Mouse (Mus musculus) MEL (cell line): ENCODE results near the gene Fam107b.

Source experiments
- CHD1 ChIP-seq: IDR thresholded peaks from 2 replicates; pipeline ENCODE4 v1.6.1; 2012; ENCODE audit warnings: low read depth, mild to moderate bottlenecking, inconsistent platforms, low read length, improper control_type of control experiment
- CTCF ChIP-seq, 3 experiments: IDR thresholded peaks in 2 of 3; conservative IDR thresholded peaks in 1 of 3; 2 replicates each; pipeline ENCODE4 v1.5.1; 2011 to 2012; ENCODE audit warnings: low read length in 3 of 3, low read depth in 2 of 3, mild to moderate bottlenecking in 2 of 3, improper control_type of control experiment in 1 of 3, inconsistent platforms in 1 of 3, mixed read lengths in 1 of 3, moderate library complexity in 1 of 3; ENCODE audit not compliant: control insufficient read depth in 1 of 3, insufficient read depth in 1 of 3, poor library complexity in 1 of 3, severe bottlenecking in 1 of 3
- E2F4 ChIP-seq: IDR thresholded peaks from 2 replicates; pipeline ENCODE4 v1.6.1; 2011; ENCODE audit warnings: low read depth, low read length, improper control_type of control experiment, borderline replicate concordance
- HCFC1 ChIP-seq: IDR thresholded peaks from 2 replicates; pipeline ENCODE4 v1.6.1; 2012; ENCODE audit warnings: low read depth, mild to moderate bottlenecking, inconsistent platforms, low read length, improper control_type of control experiment, moderate library complexity
- POLR2A ChIP-seq, 2 experiments: IDR thresholded peaks; 2 replicates each; pipeline ENCODE4 v1.6.1; 2011 to 2012; ENCODE audit warnings: low read length in 2 of 2, mild to moderate bottlenecking in 2 of 2, control low read depth in 1 of 2, improper control_type of control experiment in 1 of 2, low read depth in 1 of 2, moderate library complexity in 1 of 2; ENCODE audit not compliant: control insufficient read depth in 1 of 2, insufficient read depth in 1 of 2, poor library complexity in 1 of 2
- USF2 ChIP-seq, 2 experiments: IDR thresholded peaks; 2 replicates each; pipeline ENCODE4 v1.6.1; 2011 to 2012; ENCODE audit warnings: improper control_type of control experiment in 2 of 2, low read length in 2 of 2, borderline replicate concordance in 1 of 2, inconsistent platforms in 1 of 2, low read depth in 1 of 2, mild to moderate bottlenecking in 1 of 2; ENCODE audit not compliant: insufficient read depth in 1 of 2

- TF ChIP-seq HCFC1 (no peak), CTCF (IDR thresholded peaks at IDR 0.05 in 2 of 3, conservative IDR thresholded peaks at IDR 0.05 in 1 of 3; ENCODE audit: control insufficient read depth in 1 of 3, insufficient read depth in 1 of 3, low read depth in 2 of 3, low read length in 3 of 3, poor library complexity in 1 of 3, severe bottlenecking in 1 of 3) (no peak), E2F4 (no peak), CHD1 (no peak), USF2 (IDR thresholded peaks at IDR 0.05; ENCODE audit: borderline replicate concordance in 1 of 2, insufficient read depth in 1 of 2, low read depth in 1 of 2, low read length in 2 of 2) (no peak), POLR2A (IDR thresholded peaks at IDR 0.05; ENCODE audit: control insufficient read depth in 1 of 2, insufficient read depth in 1 of 2, low read depth in 1 of 2, low read length in 2 of 2, poor library complexity in 1 of 2) (no peak)
Measured at GRCm38 (mm10) chr2:3745041-3745440, 174.8 kb downstream of the Fam107b start.
